Mouse (Mus musculus) retina, postnatal 7 days (tissue): ENCODE measurements at regions not wholly inside any gene's neighbourhood (a gene's known extent, or its start where the extent isn't known, plus 50 kb on each side); places are given as distances from the start of the nearest gene placed in this dataset.
"Not testable (repeated sequence)": the region's sequence is repeated elsewhere in the genome, so short reads cannot be mapped to it uniquely, and the experiment has no call there.

ENCODE experiments used
- DNase-seq: peaks from one replicate; pipeline ENCODE4 v3.0.0-alpha.2; 2012; ENCODE audit warnings: low read depth, low spot score

GRCm38 (mm10) chr9:14058592-14059227, 216.2 kb upstream of the Sesn3 start:
- no peak for DNase-seq

- DNase-seq, result no peak
Measured at GRCm38 (mm10) chr9:14059228-14059779, 215.6 kb upstream of the Sesn3 start.

DNA sequence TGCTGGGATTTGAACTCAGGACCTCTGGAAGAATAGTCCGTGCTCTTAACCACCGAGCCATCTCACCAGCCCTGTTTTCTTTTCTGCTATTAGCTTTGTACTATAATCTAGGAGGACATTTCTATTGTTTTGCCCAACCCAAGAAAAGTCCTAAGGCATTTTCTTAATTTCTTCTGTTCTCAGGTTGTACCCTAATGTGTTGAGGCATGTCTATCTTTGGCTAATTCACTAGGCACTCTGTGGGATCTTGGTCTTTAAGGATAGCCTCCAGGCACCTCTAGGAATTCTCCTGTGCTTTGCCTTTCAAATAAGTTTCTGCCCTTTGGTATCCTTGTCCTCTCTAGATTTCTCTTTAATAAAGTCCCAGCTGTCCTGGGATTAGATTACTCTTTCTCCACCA, 214.6 kb upstream of the Sesn3 start:
- DNase-seq, result no peak

DNA sequence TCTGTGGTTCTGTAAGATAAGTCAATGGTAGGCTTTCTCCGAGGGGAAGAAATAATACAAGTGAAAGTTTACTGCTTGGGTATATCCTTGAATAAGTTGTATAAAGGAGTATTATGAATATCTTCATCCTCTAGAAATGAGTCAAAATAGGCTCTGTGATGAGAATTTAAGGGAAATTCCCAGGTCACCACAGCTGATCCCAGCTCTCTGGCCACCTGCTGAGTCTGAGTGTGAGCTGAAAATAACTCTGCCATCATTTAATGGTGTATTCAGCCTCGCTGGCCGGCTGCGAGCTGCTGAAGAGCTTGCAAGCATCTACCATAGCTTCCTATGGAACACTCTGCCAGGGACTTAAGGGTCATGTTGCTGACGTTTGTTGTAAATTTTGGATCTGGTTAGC, 213.5 kb upstream of the Sesn3 start:
- no peak for DNase-seq

- no peak for DNase-seq
Measured at GRCm38 (mm10) chr9:14061840-14062239, 213.0 kb upstream of the Sesn3 start.

DNA sequence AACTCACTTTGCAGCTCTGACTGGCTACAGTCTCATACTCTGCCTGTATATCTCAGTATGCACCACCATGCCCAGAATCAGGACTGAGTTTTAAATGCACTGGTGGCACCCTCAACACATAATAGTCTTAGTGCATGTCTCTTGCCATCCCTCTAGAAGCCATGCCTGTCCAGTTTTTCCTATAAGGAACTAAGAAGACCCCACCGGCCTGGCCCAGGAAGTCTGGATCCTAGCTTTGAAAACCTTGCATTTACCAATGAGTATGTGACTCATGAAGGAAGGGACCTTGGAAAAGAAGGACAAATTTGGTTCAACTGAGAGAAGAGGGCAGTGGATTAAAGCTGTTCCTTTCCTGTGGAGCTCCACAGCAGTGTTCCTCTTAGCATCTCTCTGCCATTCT, 212.2 kb upstream of the Sesn3 start:
- DNase-seq, result no peak

DNA sequence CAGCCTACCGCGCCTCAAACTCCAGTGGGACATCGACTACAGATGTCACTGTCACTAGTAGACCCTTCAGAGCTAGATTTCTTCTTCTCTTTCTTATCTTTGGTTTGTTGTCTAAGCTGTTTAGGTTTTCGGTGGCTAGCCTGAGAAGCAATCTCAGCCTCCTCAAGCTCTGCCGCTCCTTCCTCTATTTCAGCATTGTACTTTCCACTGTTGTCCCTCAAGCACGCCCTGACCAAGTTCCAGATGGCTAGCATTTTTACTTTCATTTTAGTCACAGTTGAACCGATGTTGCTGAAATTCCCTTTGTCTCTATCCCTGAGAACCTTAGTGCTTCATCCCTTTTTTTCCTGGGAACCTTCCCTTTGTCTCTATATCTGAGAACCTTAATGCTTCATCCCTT, 208.1 kb upstream of the Sesn3 start:
- not testable (repeated sequence) for DNase-seq

DNA sequence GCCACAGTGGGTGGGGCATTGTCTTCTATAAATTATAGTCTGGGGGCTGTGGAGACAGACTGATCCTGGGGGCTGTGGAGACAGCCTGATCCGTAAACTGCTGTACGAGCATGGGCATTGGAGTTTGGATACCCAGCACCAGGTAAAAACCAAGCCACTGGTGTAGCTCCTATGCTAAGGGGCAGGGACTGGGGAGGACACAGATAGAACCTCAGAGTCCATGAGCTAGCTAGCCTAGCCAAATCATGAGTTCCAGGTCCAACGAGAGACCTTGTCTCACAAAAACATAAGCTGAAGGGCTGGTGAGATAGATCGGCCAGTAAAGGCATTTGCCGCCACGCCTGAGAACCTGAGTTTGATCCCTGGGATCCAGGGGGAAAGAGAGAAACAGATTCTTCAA, 205.8 kb upstream of the Sesn3 start:
- no peak for DNase-seq

GRCm38 (mm10) chr9:14069770-14070169, 205.1 kb upstream of the Sesn3 start:
- no peak for DNase-seq

DNA sequence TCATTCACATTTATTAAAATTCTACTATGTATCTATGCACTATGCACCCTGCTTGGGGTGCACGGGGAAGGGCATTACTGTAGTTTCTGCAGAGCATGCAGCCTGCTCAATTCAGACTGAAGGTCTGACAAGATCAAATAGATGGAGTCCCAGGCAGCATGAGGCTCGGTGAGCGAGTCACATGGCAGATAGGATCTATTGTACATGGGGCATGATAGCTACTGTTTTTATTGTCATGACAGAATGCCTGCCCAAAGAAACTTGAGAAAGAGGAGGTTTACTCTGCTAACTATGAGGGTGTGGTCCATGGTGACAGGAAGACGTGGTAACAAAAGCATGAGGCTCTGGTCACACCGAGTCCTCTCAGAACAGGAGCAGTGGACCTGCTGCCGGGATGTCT, 203.1 kb upstream of the Sesn3 start:
- no peak for DNase-seq

DNA sequence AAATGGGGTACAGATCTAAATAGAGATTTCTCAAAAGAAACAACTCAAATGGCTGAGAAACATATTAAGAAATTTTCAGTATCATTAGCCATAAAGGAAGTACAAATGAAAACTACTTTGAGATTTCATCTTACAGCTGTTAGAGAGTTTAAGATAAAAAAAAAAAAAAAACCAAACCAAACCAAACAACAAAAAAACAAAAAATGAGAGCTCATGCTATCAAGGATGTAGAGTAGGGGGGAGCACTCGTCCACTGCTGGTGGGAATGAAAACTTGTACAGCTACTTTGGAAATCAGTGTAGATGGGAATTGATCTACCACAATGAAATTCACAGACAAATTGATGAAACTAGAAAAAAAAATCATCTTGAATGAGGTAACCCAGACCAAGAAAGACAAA, 201.9 kb upstream of the Sesn3 start:
- DNase-seq, result no peak

- DNase-seq, result no peak
Measured at GRCm38 (mm10) chr9:14074273-14074672, 200.6 kb upstream of the Sesn3 start.

DNA sequence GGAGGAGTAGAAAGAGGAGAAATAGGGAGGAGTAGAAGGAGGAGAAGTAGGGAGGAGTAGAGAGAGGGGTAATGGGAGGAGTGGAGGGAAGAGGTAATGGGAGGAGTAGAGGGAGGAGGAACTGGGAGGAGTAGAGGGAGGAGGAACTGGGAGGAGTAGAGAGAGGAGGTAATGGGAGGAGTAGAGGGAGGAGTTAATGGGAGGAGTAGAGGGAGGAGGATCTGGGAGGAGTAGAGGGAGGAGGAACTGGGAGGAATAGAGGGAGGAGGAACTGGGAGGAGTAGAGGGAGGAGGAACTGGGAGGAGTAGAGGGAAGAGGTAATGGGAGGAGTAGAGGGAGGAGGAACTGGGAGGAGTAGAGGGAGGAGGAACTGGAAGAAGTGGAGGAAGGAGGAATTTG, 200.0 kb upstream of the Sesn3 start:
- not testable (repeated sequence) for DNase-seq

GRCm38 (mm10) chr9:14075452-14075851, 199.4 kb upstream of the Sesn3 start:
- DNase-seq, result peak; percentile 55

DNA sequence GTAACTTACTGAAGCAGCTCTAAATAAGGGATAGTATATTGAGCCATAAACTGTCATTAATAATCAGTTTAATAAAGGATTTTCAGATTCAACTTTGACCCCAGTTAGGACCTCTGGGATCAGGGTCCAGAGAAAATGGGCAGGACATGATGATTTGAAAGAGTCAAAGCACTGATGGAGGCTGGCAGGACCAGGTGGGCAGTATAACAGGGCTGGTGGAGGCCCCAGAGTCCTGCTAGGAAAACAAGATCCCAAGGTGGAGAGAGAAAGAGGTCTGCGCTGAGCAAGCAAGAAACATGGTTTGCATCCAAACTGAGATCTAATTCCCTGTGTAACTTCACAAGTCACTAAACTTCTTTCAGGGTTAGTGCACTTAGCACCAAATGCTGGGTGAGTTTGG, 199.0 kb upstream of the Sesn3 start:
- no peak for DNase-seq

GRCm38 (mm10) chr9:14076728-14077127, 198.1 kb upstream of the Sesn3 start:
- DNase-seq, result no peak

GRCm38 (mm10) chr9:14081138-14081537, 193.7 kb upstream of the Sesn3 start:
- DNase-seq, result no peak

DNA sequence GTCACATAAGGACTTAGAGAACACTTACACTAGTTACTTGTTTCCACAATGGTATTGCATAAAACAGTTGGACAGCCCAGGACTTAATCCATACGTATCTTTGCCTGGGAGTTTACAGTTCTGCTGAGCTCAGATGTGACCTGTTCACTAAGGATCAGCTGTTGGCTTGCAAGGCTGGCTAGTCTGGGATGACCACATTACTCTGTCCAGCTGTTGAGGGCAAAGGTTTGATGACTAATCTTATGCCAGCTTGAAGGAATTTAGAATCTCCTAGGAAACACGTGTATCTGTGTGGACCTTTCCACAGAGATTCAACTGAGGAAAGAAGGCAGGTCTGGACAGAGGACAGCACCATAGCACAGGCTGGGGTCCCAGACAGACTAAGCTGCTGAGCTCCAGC, 188.7 kb upstream of the Sesn3 start:
- no peak for DNase-seq

DNA sequence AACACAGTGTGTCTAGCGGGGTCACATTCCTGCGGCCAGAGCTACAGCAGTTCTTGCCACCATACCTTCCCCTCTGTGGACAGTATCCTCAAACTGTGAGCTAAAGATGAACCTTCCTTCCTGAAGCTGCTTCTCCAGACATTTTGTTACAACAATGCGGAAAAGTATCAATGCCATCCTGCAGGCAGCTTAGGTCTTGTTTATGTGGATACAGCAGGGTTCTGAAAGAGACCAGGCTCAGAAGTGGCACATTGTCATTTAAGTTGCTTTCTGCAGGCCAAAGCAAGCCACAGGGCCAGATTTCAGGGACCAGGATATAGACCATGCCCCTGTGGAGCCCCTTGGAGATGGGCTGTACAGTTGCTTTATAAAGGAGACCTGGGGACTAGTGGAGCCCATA, 188.3 kb upstream of the Sesn3 start:
- DNase-seq, result no peak

GRCm38 (mm10) chr9:14087874-14088273, 187.0 kb upstream of the Sesn3 start:
- DNase-seq, result no peak

GRCm38 (mm10) chr9:14089791-14090256, 185.0 kb upstream of the Sesn3 start:
- DNase-seq, result no peak

- no peak for DNase-seq
Measured at GRCm38 (mm10) chr9:14090454-14090853, 184.4 kb upstream of the Sesn3 start.

GRCm38 (mm10) chr9:14091099-14091930, 183.6 kb upstream of the Sesn3 start:
- no peak for DNase-seq
